Mouse (Mus musculus): ENCODE results near the gene Neurl4. TPM values are rescaled to one million over a fixed set of nuclear protein-coding genes. Genes with fewer than 3 reads are reported as not detected.
"Not testable (repeated sequence)": the region's sequence is repeated elsewhere in the genome, so short reads cannot be mapped to it uniquely, and the experiment has no call there.

The Neurl4 gene
- polyA plus RNA-seq, 1 experiment, result 32.4 TPM

- no peak within 1 kb of the TSS; the same call in 1 of the 2 replicates for H3K27ac ChIP-seq (ENCODE audit: insufficient read depth, low read length)
- peak within 1 kb of the TSS; percentile 83 for H3K4me3 ChIP-seq (ENCODE audit: low read depth, low read length)
- H3K4me1 ChIP-seq (ENCODE audit: control insufficient read depth, insufficient read depth, low read length), result no peaks in the 10 kb centered on the region
- H3K27me3 ChIP-seq (ENCODE audit: control insufficient read depth, insufficient read depth, low read length, poor library complexity, severe bottlenecking), result no peaks in the 10 kb centered on the region
- no peak for TF ChIP-seq POLR2A (IDR thresholded peaks at IDR 0.05; ENCODE audit: insufficient read depth, low read length)
- no peak for TF ChIP-seq EP300 (IDR thresholded peaks at IDR 0.05; ENCODE audit: insufficient read depth, low read depth, low read length)
- H3K9ac ChIP-seq (ENCODE audit: low read depth, poor library complexity, severe bottlenecking), result peak within 1 kb of the TSS; percentile 71
- H3K36me3 ChIP-seq (ENCODE audit: control insufficient read depth, insufficient read depth, low read length, poor library complexity, severe bottlenecking), result peaks cover 38% of the 10 kb centered on the region
- no peaks in the 10 kb centered on the region for H3K9me3 ChIP-seq (replicated peaks; ENCODE audit: control insufficient read depth, insufficient read depth, low read length, poor library complexity, severe bottlenecking)
These were observed 12.9 kb downstream of the Neurl4 start, which contains the start of gene Gps2 for GRCm38 (mm10) chr11:69913554-69914371. Gene Gps2, plus strand, starts transcription at chr11:69913888.

- Histone ChIP-seq H3K27ac (ENCODE audit: insufficient read depth, low read length) (no peak overlapping the region; the same call in 1 of the 2 replicates), H3K4me1 (ENCODE audit: control insufficient read depth, insufficient read depth, low read length) (peaks cover 2% of the 10 kb centered on the region), H3K4me3 (ENCODE audit: low read depth, low read length) (peak overlapping the region; percentile 81), H3K9me3 (replicated peaks; ENCODE audit: control insufficient read depth, insufficient read depth, low read length, poor library complexity, severe bottlenecking) (no peaks in the 10 kb centered on the region), H3K27me3 (ENCODE audit: control insufficient read depth, insufficient read depth, low read length, poor library complexity, severe bottlenecking) (no peaks in the 10 kb centered on the region), H3K36me3 (ENCODE audit: control insufficient read depth, insufficient read depth, low read length, poor library complexity, severe bottlenecking) (peaks cover 40% of the 10 kb centered on the region), H3K9ac (ENCODE audit: low read depth, poor library complexity, severe bottlenecking) (peak overlapping the region; percentile 71)
- TF ChIP-seq EP300 (IDR thresholded peaks at IDR 0.05; ENCODE audit: insufficient read depth, low read depth, low read length), result no peak
- TF ChIP-seq POLR2A (IDR thresholded peaks at IDR 0.05; ENCODE audit: insufficient read depth, low read length), result no peak
- no peak for TF ChIP-seq CTCF (IDR thresholded peaks at IDR 0.05; ENCODE audit: low read depth, low read length)
These were observed 13.5 kb downstream of the Neurl4 start for GRCm38 (mm10) chr11:69914372-69914764.

GRCm38 (mm10) chr11:69914917-69915430 is 14.1 kb downstream of the Neurl4 start:
- H3K4me3 ChIP-seq (ENCODE audit: low read depth, low read length), result no peak overlapping the region
- no peak overlapping the region for H3K9ac ChIP-seq (ENCODE audit: low read depth, poor library complexity, severe bottlenecking)
- peaks cover 44% of the 10 kb centered on the region for H3K36me3 ChIP-seq (ENCODE audit: control insufficient read depth, insufficient read depth, low read length, poor library complexity, severe bottlenecking)

DNA sequence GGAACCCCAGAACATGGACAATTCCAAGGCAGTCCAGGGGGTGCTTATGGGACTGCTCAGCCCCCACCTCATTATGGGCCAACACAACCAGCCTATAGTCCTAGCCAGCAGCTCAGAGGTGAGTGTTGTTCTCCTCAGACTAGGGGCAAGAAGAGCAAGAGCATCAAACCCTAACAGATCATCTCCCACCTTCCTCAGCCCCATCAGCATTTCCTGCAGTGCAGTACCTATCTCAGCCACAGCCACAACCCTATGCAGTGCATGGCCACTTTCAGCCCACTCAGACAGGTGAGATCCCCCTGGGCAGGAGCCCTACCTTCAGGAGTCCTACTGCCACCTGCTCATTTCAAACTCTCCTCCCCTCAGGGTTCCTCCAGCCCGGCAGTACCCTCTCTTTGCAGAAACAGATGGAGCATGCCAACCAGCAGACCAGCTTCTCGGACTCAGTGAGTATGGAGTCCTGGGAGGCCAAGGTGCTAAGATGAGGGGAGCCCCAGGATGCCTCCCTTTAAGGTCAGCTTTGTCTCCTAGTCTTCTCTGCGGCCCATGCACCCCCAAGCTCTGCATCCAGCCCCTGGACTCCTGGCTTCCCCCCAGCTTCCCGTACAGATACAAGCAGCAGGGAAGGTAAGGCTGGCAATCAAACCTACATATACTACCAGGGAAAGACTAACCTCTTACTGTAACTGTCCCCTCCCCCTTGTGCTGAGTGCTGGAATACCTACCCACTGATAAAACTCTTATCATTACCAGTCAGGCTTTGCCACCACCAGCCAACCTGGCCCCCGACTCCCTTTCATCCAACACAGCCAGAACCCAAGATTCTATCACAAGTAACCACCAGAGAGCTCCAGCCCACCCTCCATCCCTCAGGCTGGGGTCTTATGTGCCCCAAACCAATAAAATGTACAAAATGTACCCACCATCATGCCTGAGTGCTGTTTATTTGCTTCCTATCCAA is 15.1 kb downstream of the Neurl4 start:
- peaks cover 2% of the 10 kb centered on the region for H3K4me1 ChIP-seq (ENCODE audit: control insufficient read depth, insufficient read depth, low read length)
- H3K9me3 ChIP-seq (replicated peaks; ENCODE audit: control insufficient read depth, insufficient read depth, low read length, poor library complexity, severe bottlenecking), result no peaks in the 10 kb centered on the region
- H3K4me3 ChIP-seq (ENCODE audit: low read depth, low read length), result no peak overlapping the region
- H3K27ac ChIP-seq (ENCODE audit: insufficient read depth, low read length), result no peak overlapping the region
- no peaks in the 10 kb centered on the region for H3K27me3 ChIP-seq (ENCODE audit: control insufficient read depth, insufficient read depth, low read length, poor library complexity, severe bottlenecking)
- peaks cover 43% of the 10 kb centered on the region for H3K36me3 ChIP-seq (ENCODE audit: control insufficient read depth, insufficient read depth, low read length, poor library complexity, severe bottlenecking)
- H3K9ac ChIP-seq (ENCODE audit: low read depth, poor library complexity, severe bottlenecking), result no peak overlapping the region
- TF ChIP-seq CTCF (IDR thresholded peaks at IDR 0.05; ENCODE audit: low read depth, low read length), result no peak
- no peak for TF ChIP-seq EP300 (IDR thresholded peaks at IDR 0.05; ENCODE audit: insufficient read depth, low read depth, low read length)
- TF ChIP-seq POLR2A (IDR thresholded peaks at IDR 0.05; ENCODE audit: insufficient read depth, low read length), result no peak

More at GRCm38 (mm10) chr11:69914917-69915430, 14.1 kb downstream of the Neurl4 start:
- peaks cover 2% of the 10 kb centered on the region for H3K4me1 ChIP-seq (ENCODE audit: control insufficient read depth, insufficient read depth, low read length)
- no peaks in the 10 kb centered on the region for H3K27me3 ChIP-seq (ENCODE audit: control insufficient read depth, insufficient read depth, low read length, poor library complexity, severe bottlenecking)
- H3K9me3 ChIP-seq (replicated peaks; ENCODE audit: control insufficient read depth, insufficient read depth, low read length, poor library complexity, severe bottlenecking), result no peaks in the 10 kb centered on the region
- H3K27ac ChIP-seq (ENCODE audit: insufficient read depth, low read length), result no peak overlapping the region
- TF ChIP-seq EP300 (IDR thresholded peaks at IDR 0.05; ENCODE audit: insufficient read depth, low read depth, low read length) (no peak), CTCF (IDR thresholded peaks at IDR 0.05; ENCODE audit: low read depth, low read length) (no peak), POLR2A (IDR thresholded peaks at IDR 0.05; ENCODE audit: insufficient read depth, low read length) (no peak)

- not testable (repeated sequence) for H3K27ac ChIP-seq (ENCODE audit: insufficient read depth, low read length); H3K27me3 ChIP-seq (ENCODE audit: control insufficient read depth, insufficient read depth, low read length, poor library complexity, severe bottlenecking); H3K9ac ChIP-seq (ENCODE audit: low read depth, poor library complexity, severe bottlenecking); H3K4me3 ChIP-seq (ENCODE audit: low read depth, low read length); H3K4me1 ChIP-seq (ENCODE audit: control insufficient read depth, insufficient read depth, low read length); H3K9me3 ChIP-seq (replicated peaks; ENCODE audit: control insufficient read depth, insufficient read depth, low read length, poor library complexity, severe bottlenecking)
- peaks cover 39% of the 10 kb centered on the region for H3K36me3 ChIP-seq (ENCODE audit: control insufficient read depth, insufficient read depth, low read length, poor library complexity, severe bottlenecking)
These were observed 15.9 kb downstream of the Neurl4 start for GRCm38 (mm10) chr11:69916652-69917378.
